ENCODE assay signal across 10 mouse cellular contexts in the genomic region with DNA sequence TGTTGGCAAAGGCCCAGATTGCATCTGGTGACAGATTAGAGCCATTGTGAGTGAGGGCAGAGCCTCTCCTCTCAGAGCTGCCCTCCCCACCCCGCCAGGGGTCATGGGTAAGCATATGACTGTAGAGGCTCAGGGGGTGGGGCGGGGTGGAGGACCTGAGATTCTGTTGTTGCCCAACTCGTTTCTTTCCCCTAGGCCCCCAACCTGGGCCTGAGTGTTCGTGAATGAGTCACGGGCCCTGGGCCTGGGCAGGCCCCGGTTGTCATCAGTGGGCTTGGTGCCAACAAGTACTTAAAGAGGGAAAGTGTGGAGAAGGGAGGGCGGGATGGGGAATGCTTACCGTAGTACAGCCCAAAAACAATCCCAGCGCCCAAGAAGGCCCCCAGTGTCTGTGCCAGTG. TPM values are rescaled to one million over a fixed set of nuclear protein-coding genes. Genes with fewer than 3 reads are reported as not detected.
A peak's percentile ranks its signal among the peaks of the same experiment; 100 is the strongest.
DNase-seq lines count a peak whose midpoint lies in the region; ATAC-seq and TF ChIP-seq lines count a peak whose summit lies in the region.
"Had no signal": no experiment of that assay in that cellular context is flagged by ENCODE, and none has a peak within 500 bp of the region (broad histone marks: within the 10 kb centered on the region; RNA-seq: fewer than 3 reads in every experiment).

No protein-coding gene starts in this region.

- H3K27me3 ChIP-seq in limb, embryonic 14.5 days (ENCODE audit: control insufficient read depth, insufficient read depth, low read length), result peaks cover 20% of the 10 kb centered on the region
- peaks cover 48% of the 10 kb centered on the region for H3K27me3 ChIP-seq in limb, embryonic 10.5 days (ENCODE audit: low read depth, poor library complexity, severe bottlenecking)
- H3K27me3 ChIP-seq in lung, embryonic 15.5 days, result peaks cover 24% of the 10 kb centered on the region
- peaks cover 2% of the 10 kb centered on the region; the same call in 1 of the 2 replicates for H3K27me3 ChIP-seq in thymus, adult 2 months (ENCODE audit: control insufficient read depth, insufficient read depth, low read length)

- no peak overlapping the region for H3K9ac ChIP-seq in limb, embryonic 14.5 days (ENCODE audit: low read depth, low read length, severe bottlenecking)
- H3K9ac ChIP-seq in lung, embryonic 15.5 days, result no peak overlapping the region
- H3K9ac ChIP-seq: liver, embryonic 14.5 days had no signal

- DNase-seq in limb, embryonic 14.5 days (ENCODE audit: low spot score), result peak; percentile 60
- no peak for DNase-seq in limb, embryonic 10.5 days (ENCODE audit: low spot score)
- DNase-seq in adrenal gland, postnatal 10 days, result peak; percentile 73
- peak; percentile 90 for DNase-seq in urinary bladder, postnatal 14 days (ENCODE audit: low spot score)
- no peak for DNase-seq in thymus, adult 2 months
- no peak for DNase-seq in frontal cortex, postnatal 25 days (ENCODE audit: low spot score in 2 of 2)
- DNase-seq: right cerebral cortex, adult 18-20 months had no signal

- H3K27ac ChIP-seq in limb, embryonic 14.5 days (replicated peaks; ENCODE audit: low read depth, low read length), result no peak overlapping the region
- no peak overlapping the region for H3K27ac ChIP-seq in limb, embryonic 10.5 days
- H3K27ac ChIP-seq in lung, embryonic 15.5 days, result peak overlapping the region; percentile 15; the same call in 1 of the 2 replicates
- H3K27ac ChIP-seq in thymus, adult 2 months (ENCODE audit: control insufficient read depth, insufficient read depth, low read length), result no peak overlapping the region
- H3K27ac ChIP-seq: liver, embryonic 14.5 days had no signal

- no peak for TF ChIP-seq POLR2A in limb, embryonic 14.5 days (IDR thresholded peaks at IDR 0.05; ENCODE audit: borderline replicate concordance, extremely low read depth, insufficient read depth, insufficient read length)
- no peak for TF ChIP-seq POLR2A in thymus, adult 2 months (IDR thresholded peaks at IDR 0.05; ENCODE audit: control insufficient read depth, extremely low read depth, insufficient read depth, low read length, poor library complexity)

- H3K4me3 ChIP-seq in limb, embryonic 14.5 days (replicated peaks; ENCODE audit: low read length), result no peak overlapping the region
- H3K4me3 ChIP-seq in limb, embryonic 10.5 days, result no peak overlapping the region
- no peak overlapping the region for H3K4me3 ChIP-seq in lung, embryonic 15.5 days
- H3K4me3 ChIP-seq in thymus, adult 2 months (ENCODE audit: control insufficient read depth, insufficient read depth, low read length), result no peak overlapping the region

- ATAC-seq in limb, embryonic 14.5 days (ENCODE audit: low FRiP score, low read depth), result no peak
- ATAC-seq in lung, embryonic 15.5 days (ENCODE audit: borderline replicate concordance, extremely low read depth, low FRiP score, low TSS enrichment), result peak; percentile 66

- peaks cover 21% of the 10 kb centered on the region for H3K4me1 ChIP-seq in limb, embryonic 14.5 days (ENCODE audit: control insufficient read depth, insufficient read depth, low read length)
- peaks cover 45% of the 10 kb centered on the region for H3K4me1 ChIP-seq in limb, embryonic 10.5 days
- H3K4me1 ChIP-seq in lung, embryonic 15.5 days, result peaks cover 38% of the 10 kb centered on the region
- H3K4me1 ChIP-seq in thymus, adult 2 months (replicated peaks; ENCODE audit: control insufficient read depth, insufficient read depth, low read length), result peaks cover 17% of the 10 kb centered on the region

- WGBS in limb, embryonic 14.5 days, result 64% methylated on average over 9 of the region's 9 CpGs
- WGBS in limb, embryonic 10.5 days, result 92% methylated on average over 9 of the region's 9 CpGs
- 33% methylated on average over 9 of the region's 9 CpGs for WGBS in lung, embryonic 15.5 days
- WGBS in thymus, adult 2 months, result 90% methylated on average over 9 of the region's 9 CpGs

- H3K36me3 ChIP-seq in limb, embryonic 14.5 days (ENCODE audit: control insufficient read depth, insufficient read depth, low read length), result no peaks in the 10 kb centered on the region
- H3K36me3 ChIP-seq in limb, embryonic 10.5 days, result no peaks in the 10 kb centered on the region
- no peaks in the 10 kb centered on the region for H3K36me3 ChIP-seq in lung, embryonic 15.5 days
- no peaks in the 10 kb centered on the region for H3K36me3 ChIP-seq in thymus, adult 2 months (ENCODE audit: control insufficient read depth, insufficient read depth, low read length)

- H3K4me2 ChIP-seq in limb, embryonic 14.5 days (replicated peaks; ENCODE audit: low read depth, low read length, severe bottlenecking), result no peak overlapping the region
- no peak overlapping the region for H3K4me2 ChIP-seq in lung, embryonic 15.5 days

- H3K9me3 ChIP-seq in limb, embryonic 14.5 days (ENCODE audit: control insufficient read depth, low read length), result no peaks in the 10 kb centered on the region
- no peaks in the 10 kb centered on the region for H3K9me3 ChIP-seq in limb, embryonic 10.5 days (replicated peaks)
- H3K9me3 ChIP-seq in lung, embryonic 15.5 days, result no peaks in the 10 kb centered on the region

- TF ChIP-seq CTCF in thymus, adult 2 months (IDR thresholded peaks at IDR 0.05; ENCODE audit: borderline replicate concordance, control insufficient read depth, extremely low read depth, insufficient read depth, low read length, poor library complexity), result no peak

RNA-seq across cellular contexts. Expression of gene Aqp3, which starts 3.6 kb away (rescaled TPM):
- polyA plus RNA-seq in limb, embryonic 14.5 days (2012; rRNA removed), result 56.2 and 72.9 TPM in 2 replicates
- polyA plus RNA-seq in limb, embryonic 14.5 days (2014; fragmentation: Nextera tagmentation; extraction: Ambion mirVana), result 31.5 and 36.6 TPM in 2 replicates
- polyA plus RNA-seq in limb, embryonic 10.5 days (2016; fragmentation: Nextera tagmentation; extraction: Ambion mirVana), result 3.9 and 4.4 TPM in 2 replicates
- under 1 TPM; 0.63 to 0.76 TPM for total RNA-seq in adrenal gland, postnatal 10 days (2021)
- polyA plus RNA-seq in lung, embryonic 15.5 days (2015; fragmentation: Nextera tagmentation; extraction: Ambion mirVana), result 1.3 and 2.2 TPM in 2 replicates
- polyA plus RNA-seq in thymus, adult 2 months (2012; rRNA removed), result 18.8 and 21.1 TPM in 2 replicates

RNA-seq across cellular contexts. Expression of gene Nol6, which starts 29.9 kb away (rescaled TPM):
- 39.1 and 47.7 TPM in 2 replicates for polyA plus RNA-seq in limb, embryonic 14.5 days (2012; rRNA removed)
- polyA plus RNA-seq in limb, embryonic 14.5 days (2014; fragmentation: Nextera tagmentation; extraction: Ambion mirVana), result 29.2 and 30.7 TPM in 2 replicates
- 39.1 and 39.7 TPM in 2 replicates for polyA plus RNA-seq in limb, embryonic 10.5 days (2016; fragmentation: Nextera tagmentation; extraction: Ambion mirVana)
- total RNA-seq in adrenal gland, postnatal 10 days (2021), result 10 to 100 TPM; 35.7 to 41.3 TPM
- polyA plus RNA-seq in lung, embryonic 15.5 days (2015; fragmentation: Nextera tagmentation; extraction: Ambion mirVana), result 20.6 and 21.9 TPM in 2 replicates
- 47.8 and 54.1 TPM in 2 replicates for polyA plus RNA-seq in thymus, adult 2 months (2012; rRNA removed)

RNA-seq across cellular contexts. Expression of gene Ube2r2, which starts 41.2 kb away (rescaled TPM):
- polyA plus RNA-seq in limb, embryonic 14.5 days (2012; rRNA removed), result 110 and 182 TPM in 2 replicates
- polyA plus RNA-seq in limb, embryonic 14.5 days (2014; fragmentation: Nextera tagmentation; extraction: Ambion mirVana), result 96.6 and 108 TPM in 2 replicates
- polyA plus RNA-seq in limb, embryonic 10.5 days (2016; fragmentation: Nextera tagmentation; extraction: Ambion mirVana), result 85.5 and 96.1 TPM in 2 replicates
- total RNA-seq in adrenal gland, postnatal 10 days (2021), result 100 to 1,000 TPM; 105 to 107 TPM
- polyA plus RNA-seq in lung, embryonic 15.5 days (2015; fragmentation: Nextera tagmentation; extraction: Ambion mirVana), result 75.3 and 82.0 TPM in 2 replicates
- 41.1 and 47.5 TPM in 2 replicates for polyA plus RNA-seq in thymus, adult 2 months (2012; rRNA removed)

RNA-seq across cellular contexts. Expression of gene Aqp7, which starts 46.4 kb away (rescaled TPM):
- polyA plus RNA-seq in limb, embryonic 14.5 days (2012; rRNA removed), result 0.09 and 0.13 TPM in 2 replicates
- 0.18 TPM in 1 of 2 replicates, not detected in the other for polyA plus RNA-seq in limb, embryonic 14.5 days (2014; fragmentation: Nextera tagmentation; extraction: Ambion mirVana)
- polyA plus RNA-seq in limb, embryonic 10.5 days (2016; fragmentation: Nextera tagmentation; extraction: Ambion mirVana), result 0.06 and 0.24 TPM in 2 replicates
- total RNA-seq in adrenal gland, postnatal 10 days (2021), result 10 to 100 TPM; 71.9 to 79.4 TPM
- polyA plus RNA-seq in lung, embryonic 15.5 days (2015; fragmentation: Nextera tagmentation; extraction: Ambion mirVana), result 0.28 TPM in 1 of 2 replicates, not detected in the other
- polyA plus RNA-seq in thymus, adult 2 months (2012; rRNA removed), result 5.3 and 5.5 TPM in 2 replicates
- total RNA-seq: layer of hippocampus, postnatal 14 days had no signal

Comparison
In these comparisons a context has a peak if more than half of its experiments do, and no peak if none do; other contexts are left out.
1. DNase-seq: peak in limb, embryonic 14.5 days (single experiment), adrenal gland, postnatal 10 days (single experiment) and urinary bladder, postnatal 14 days (single experiment); none in limb, embryonic 10.5 days (single experiment), thymus, adult 2 months (single experiment) and frontal cortex, postnatal 25 days (0 of 2).